Mouse (Mus musculus): ENCODE data around the gene Klhl29. TPM values are rescaled to one million over a fixed set of nuclear protein-coding genes. Genes with fewer than 3 reads are reported as not detected.

The Klhl29 gene
- polyA plus RNA-seq, 1 experiment: not detected

DNA sequence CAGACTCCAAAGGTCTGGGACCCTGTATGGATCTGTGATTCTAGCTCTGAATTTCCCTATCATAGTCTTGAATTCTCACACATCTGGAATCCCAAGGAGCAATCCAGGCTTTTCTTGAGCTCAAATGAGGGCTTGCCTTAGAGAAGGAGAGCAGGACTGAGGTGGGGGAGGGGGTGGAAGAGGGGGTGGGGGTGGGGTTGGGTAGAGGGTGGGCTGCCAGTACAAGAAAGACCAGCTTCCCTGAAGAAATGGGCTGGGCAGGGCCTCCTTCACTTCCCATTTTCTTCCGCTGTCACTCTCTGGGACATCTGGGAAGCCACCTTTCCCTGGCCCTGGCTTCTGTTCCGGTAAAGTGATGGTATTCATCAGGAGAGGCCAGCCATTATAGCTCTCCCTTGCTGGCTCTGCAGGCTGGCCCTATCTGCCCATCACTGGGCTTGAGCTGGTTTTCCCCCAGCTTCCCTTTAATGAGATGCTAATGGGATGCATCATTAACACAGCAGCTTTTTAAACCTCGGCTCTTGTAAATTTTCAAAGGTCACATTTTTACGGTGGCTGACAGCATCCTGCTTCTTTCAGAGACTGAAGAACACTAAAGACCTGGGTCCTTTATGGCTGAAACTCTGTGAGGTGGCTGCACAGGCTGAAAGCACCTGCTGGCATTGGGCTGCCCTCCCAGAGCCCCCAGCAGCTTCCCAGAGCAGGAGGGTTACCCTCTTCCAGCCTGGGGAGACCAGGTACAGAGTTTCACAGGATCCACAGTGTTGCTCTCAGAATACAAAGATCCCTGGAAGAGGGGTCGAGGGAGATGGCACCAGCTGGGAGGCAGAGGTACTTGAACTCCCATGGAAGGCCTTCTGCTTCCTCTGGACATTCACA lies 231.3 kb downstream of the Klhl29 start:
- no peak overlapping the region for H3K4me3 ChIP-seq (ENCODE audit: insufficient read depth, low read length)
- no peak overlapping the region for H3K27ac ChIP-seq (ENCODE audit: insufficient read depth, low read depth, low read length)
- no peaks in the 10 kb centered on the region for H3K4me1 ChIP-seq (ENCODE audit: control insufficient read depth, insufficient read depth, low read length)
- no peak for TF ChIP-seq POLR2A (IDR thresholded peaks at IDR 0.05; ENCODE audit: borderline replicate concordance, low read depth, low read length)
- TF ChIP-seq CTCF (IDR thresholded peaks at IDR 0.05; ENCODE audit: low read depth, low read length): no peak

DNA sequence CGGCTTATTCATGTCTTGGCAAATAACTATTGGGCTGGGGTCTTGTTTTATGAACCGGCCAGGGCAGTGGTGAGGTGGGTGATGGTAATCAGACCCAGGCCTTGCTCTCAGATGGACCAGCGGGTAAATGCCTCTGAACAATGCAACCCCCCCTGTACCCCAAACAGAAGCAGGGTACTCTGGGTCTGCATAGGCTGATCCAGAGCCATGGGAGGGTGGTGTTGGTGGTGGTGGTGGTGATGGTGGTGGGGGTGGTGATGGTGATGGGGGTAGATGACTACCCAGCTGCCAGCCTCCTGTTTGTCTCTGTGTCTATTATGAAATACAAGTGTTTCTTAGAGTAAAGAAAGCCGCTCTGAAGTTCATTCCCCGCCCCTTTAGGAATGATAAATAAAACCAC lies 232.3 kb downstream of the Klhl29 start:
- Histone ChIP-seq H3K4me1 (ENCODE audit: control insufficient read depth, insufficient read depth, low read length) (no peaks in the 10 kb centered on the region), H3K4me3 (ENCODE audit: insufficient read depth, low read length) (no peak overlapping the region), H3K27ac (ENCODE audit: insufficient read depth, low read depth, low read length) (no peak overlapping the region)
- TF ChIP-seq CTCF (IDR thresholded peaks at IDR 0.05; ENCODE audit: low read depth, low read length): no peak
- TF ChIP-seq POLR2A (IDR thresholded peaks at IDR 0.05; ENCODE audit: borderline replicate concordance, low read depth, low read length): no peak

DNA sequence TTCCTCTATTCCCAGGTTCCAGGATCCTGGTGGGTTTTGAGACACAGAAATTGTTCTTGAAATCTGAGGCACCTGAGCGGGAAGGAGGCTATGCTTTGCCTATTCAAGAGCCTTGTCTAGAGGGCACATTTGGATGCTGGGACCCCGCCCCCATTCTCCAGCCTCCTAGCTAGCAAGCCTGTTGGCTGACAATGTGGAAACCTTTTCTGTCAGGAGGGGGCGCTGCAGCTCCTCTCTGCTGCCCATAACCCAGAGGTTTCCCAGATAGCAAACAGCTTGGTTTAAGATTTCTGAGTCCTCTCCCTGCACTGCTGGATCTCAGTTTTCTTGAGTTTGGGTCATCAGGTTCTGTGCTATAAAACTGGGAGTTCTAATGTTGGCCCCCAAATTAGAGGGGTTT lies 232.7 kb downstream of the Klhl29 start:
- Histone ChIP-seq H3K27ac (ENCODE audit: insufficient read depth, low read depth, low read length) (no peak overlapping the region), H3K4me3 (ENCODE audit: insufficient read depth, low read length) (no peak overlapping the region), H3K4me1 (ENCODE audit: control insufficient read depth, insufficient read depth, low read length) (no peaks in the 10 kb centered on the region)
- TF ChIP-seq POLR2A (IDR thresholded peaks at IDR 0.05; ENCODE audit: borderline replicate concordance, low read depth, low read length): no peak
- 0 out of 2 replicates have a peak, but pooled peaks have one; percentile 15 for TF ChIP-seq CTCF (IDR thresholded peaks at IDR 0.05; ENCODE audit: low read depth, low read length)

DNA sequence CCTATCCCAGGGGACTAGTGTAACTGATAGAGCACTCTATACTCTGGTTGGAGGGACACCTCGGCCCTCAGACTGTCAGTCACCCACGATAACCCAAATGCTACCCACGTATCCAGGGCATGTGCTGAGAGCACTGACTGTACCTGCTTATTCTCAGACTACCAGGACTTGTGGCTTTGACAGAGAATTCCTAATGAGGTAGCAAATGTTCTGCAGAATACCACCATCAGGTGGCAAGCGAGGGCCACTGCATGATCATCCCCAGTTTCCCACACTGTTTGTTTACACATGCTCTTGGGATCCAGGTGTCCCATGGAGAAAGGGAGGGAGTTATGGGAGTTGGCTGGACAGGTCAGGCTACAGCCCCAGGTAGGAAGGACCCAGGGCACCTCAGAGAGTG lies 234.4 kb downstream of the Klhl29 start:
- TF ChIP-seq CTCF (IDR thresholded peaks at IDR 0.05; ENCODE audit: low read depth, low read length) (no peak), POLR2A (IDR thresholded peaks at IDR 0.05; ENCODE audit: borderline replicate concordance, low read depth, low read length) (no peak)
- H3K27ac ChIP-seq (ENCODE audit: insufficient read depth, low read depth, low read length): no peak overlapping the region
- H3K4me3 ChIP-seq (ENCODE audit: insufficient read depth, low read length): no peak overlapping the region
- no peaks in the 10 kb centered on the region for H3K4me1 ChIP-seq (ENCODE audit: control insufficient read depth, insufficient read depth, low read length)

DNA sequence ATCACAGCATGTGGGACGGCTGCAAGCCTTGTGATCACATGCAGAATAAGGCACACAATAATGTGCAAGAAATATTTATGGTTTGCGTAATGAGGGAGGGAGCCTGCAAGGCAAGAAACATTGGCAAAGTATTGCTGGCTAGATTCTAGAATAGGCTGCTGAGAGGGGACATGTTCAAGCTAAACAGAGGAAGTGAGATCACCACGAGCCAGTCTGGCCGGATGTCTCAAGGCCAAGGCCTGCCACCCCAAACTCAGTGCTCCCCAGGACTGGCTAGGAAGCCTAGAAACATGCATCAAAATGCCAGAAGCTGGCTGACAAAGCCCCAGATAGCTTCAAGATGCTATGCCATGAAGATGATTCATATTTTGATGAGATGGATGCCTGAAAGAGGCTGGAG lies 236.2 kb downstream of the Klhl29 start:
- Histone ChIP-seq H3K4me1 (ENCODE audit: control insufficient read depth, insufficient read depth, low read length) (no peaks in the 10 kb centered on the region), H3K27ac (ENCODE audit: insufficient read depth, low read depth, low read length) (no peak overlapping the region), H3K4me3 (ENCODE audit: insufficient read depth, low read length) (no peak overlapping the region)
- TF ChIP-seq POLR2A (IDR thresholded peaks at IDR 0.05; ENCODE audit: borderline replicate concordance, low read depth, low read length) (no peak), CTCF (IDR thresholded peaks at IDR 0.05; ENCODE audit: low read depth, low read length) (no peak)

DNA sequence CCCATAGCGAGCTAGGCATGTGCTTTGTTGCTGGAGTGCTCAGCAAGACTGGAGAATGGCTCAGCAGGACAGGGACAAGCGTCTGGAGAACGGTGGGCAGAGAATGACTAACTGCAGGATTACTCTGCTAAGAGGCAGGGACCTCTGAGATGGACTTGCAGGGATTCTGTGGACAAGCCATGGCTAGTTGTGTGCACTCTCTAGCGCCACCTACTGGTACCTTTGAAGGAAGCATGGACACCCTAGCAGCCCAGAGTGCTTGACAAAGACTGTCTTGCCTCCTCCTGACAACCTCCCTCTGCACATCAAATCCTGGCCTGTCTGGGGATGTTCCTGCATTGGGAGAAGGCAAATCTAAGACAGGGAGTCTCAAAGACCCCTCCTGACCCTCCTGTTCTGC lies 239.2 kb downstream of the Klhl29 start:
- no peak overlapping the region for H3K27ac ChIP-seq (ENCODE audit: insufficient read depth, low read depth, low read length)
- peak; percentile 46; the same call in 1 of the 2 replicates for TF ChIP-seq CTCF (IDR thresholded peaks at IDR 0.05; ENCODE audit: low read depth, low read length)
- no peak for TF ChIP-seq POLR2A (IDR thresholded peaks at IDR 0.05; ENCODE audit: borderline replicate concordance, low read depth, low read length)

DNA sequence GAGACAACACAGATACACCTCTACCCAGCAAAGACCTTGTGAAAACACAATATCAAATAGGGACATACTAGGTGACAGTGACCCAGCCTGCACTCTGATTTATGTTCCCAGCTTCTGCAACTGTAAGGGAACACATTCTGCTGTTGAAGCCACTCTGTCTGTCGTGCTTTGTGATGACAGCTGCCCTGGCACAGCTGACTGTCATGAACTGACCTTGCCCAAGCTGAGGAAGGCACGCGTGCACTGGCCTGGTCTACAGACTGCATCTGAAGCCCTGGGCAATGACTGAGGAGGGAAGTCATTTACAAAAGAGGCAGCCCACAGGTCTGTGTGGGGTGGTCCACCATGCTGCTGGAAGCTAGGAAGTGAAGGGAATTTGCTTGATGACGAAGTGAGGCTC lies 246.3 kb downstream of the Klhl29 start:
- H3K4me3 ChIP-seq (ENCODE audit: insufficient read depth, low read length): no peak overlapping the region
- H3K4me1 ChIP-seq (ENCODE audit: control insufficient read depth, insufficient read depth, low read length): no peaks in the 10 kb centered on the region
- TF ChIP-seq POLR2A (IDR thresholded peaks at IDR 0.05; ENCODE audit: borderline replicate concordance, low read depth, low read length): no peak
- TF ChIP-seq CTCF (IDR thresholded peaks at IDR 0.05; ENCODE audit: low read depth, low read length): no peak
- no peak overlapping the region for H3K27ac ChIP-seq (ENCODE audit: insufficient read depth, low read depth, low read length)

More for the DNA sequence above, 239.2 kb downstream of the Klhl29 start:
- no peaks in the 10 kb centered on the region for H3K4me1 ChIP-seq (ENCODE audit: control insufficient read depth, insufficient read depth, low read length)
- no peak overlapping the region for H3K4me3 ChIP-seq (ENCODE audit: insufficient read depth, low read length)

DNA sequence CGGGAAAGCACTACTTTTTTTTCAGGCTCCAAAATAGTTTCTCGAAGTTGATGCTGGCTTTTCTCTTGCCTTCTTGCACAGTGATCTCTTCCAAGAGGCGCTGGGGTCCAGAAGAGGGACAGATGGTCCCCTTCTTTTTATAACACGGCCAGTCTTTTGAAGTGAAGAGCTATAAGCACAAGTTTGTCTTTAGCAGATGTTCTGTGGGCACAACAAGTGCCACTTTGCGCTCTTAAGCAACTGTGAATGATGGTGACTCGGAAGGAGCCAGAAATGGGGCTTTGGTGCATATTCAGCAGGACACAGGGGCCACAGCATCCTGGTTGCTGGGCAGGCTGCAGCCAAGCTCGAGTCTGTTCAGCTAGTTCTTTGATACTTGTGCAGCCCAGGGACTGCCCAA lies 249.6 kb downstream of the Klhl29 start:
- TF ChIP-seq POLR2A (IDR thresholded peaks at IDR 0.05; ENCODE audit: borderline replicate concordance, low read depth, low read length): no peak
- no peak for TF ChIP-seq CTCF (IDR thresholded peaks at IDR 0.05; ENCODE audit: low read depth, low read length)
- H3K27ac ChIP-seq (ENCODE audit: insufficient read depth, low read depth, low read length): no peak overlapping the region
- no peaks in the 10 kb centered on the region for H3K4me1 ChIP-seq (ENCODE audit: control insufficient read depth, insufficient read depth, low read length)
- no peak overlapping the region for H3K4me3 ChIP-seq (ENCODE audit: insufficient read depth, low read length)

DNA sequence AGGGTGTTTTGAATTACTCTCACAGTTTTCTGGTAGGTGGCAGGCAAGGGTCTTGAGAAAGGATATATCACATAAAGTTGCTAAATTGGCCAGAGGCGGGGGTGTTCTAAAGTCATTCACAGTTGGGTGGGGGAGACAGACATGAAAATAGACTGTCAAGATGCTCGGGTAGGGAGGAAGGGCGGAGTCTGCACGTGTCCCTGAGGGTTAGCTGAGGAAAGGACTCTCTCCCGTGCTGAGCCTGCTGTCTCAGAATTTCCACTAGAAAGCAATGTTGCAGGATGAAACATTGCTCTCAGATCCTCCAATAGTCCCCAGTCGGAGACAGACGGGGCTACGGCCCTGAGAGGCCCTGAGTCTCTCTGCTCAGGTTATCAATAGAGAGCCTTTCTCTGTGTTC lies 252.5 kb downstream of the Klhl29 start:
- H3K27ac ChIP-seq (ENCODE audit: insufficient read depth, low read depth, low read length): no peak overlapping the region
- no peaks in the 10 kb centered on the region for H3K4me1 ChIP-seq (ENCODE audit: control insufficient read depth, insufficient read depth, low read length)
- TF ChIP-seq CTCF (IDR thresholded peaks at IDR 0.05; ENCODE audit: low read depth, low read length): no peak
- TF ChIP-seq POLR2A (IDR thresholded peaks at IDR 0.05; ENCODE audit: borderline replicate concordance, low read depth, low read length): no peak
- no peak overlapping the region for H3K4me3 ChIP-seq (ENCODE audit: insufficient read depth, low read length)

DNA sequence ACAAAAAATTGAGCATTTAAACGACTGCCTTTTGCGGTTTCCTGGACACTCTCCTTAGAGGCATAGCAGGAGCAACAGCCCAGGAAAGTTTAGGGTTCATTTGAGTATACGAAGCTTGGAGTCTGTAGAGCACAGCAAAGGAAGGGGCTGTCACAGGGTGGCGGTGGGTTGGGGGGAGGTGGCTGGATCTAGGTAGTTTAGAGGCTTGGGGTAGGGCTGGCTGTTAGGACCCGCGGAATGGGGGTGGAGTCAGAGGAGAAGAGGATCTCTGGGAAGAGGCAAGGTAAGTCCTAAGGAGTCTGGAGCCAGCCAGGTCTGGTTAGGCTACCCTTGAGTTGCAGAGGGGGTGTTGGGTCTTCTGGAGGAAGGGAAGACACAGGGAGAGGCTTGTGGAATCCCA lies 255.2 kb downstream of the Klhl29 start:
- Histone ChIP-seq H3K4me3 (ENCODE audit: insufficient read depth, low read length) (no peak overlapping the region), H3K4me1 (ENCODE audit: control insufficient read depth, insufficient read depth, low read length) (no peaks in the 10 kb centered on the region), H3K27ac (ENCODE audit: insufficient read depth, low read depth, low read length) (no peak overlapping the region)
- no peak for TF ChIP-seq POLR2A (IDR thresholded peaks at IDR 0.05; ENCODE audit: borderline replicate concordance, low read depth, low read length)
- no peak for TF ChIP-seq CTCF (IDR thresholded peaks at IDR 0.05; ENCODE audit: low read depth, low read length)
